Mouse (Mus musculus): Measurements from ENCODE around the gene Spata3. TPM values are rescaled to one million over a fixed set of nuclear protein-coding genes. Genes with fewer than 3 reads are reported as not detected.

The Spata3 gene
- polyA plus RNA-seq, 1 experiment, result not detected

GRCm38 (mm10) chr1:86018235-86019055 is 1.8 kb downstream of the Spata3 start:
- no peak for DNase-seq (ENCODE audit: low read depth, low spot score)

GRCm38 (mm10) chr1:86021365-86021989 is 4.9 kb downstream of the Spata3 start:
- no peak for DNase-seq (ENCODE audit: low read depth, low spot score)
- 74% methylated on average over 11 of the region's 11 CpGs for WGBS

More at GRCm38 (mm10) chr1:86018235-86019055, 1.8 kb downstream of the Spata3 start:
- WGBS, result 3% methylated on average over 60 of the region's 60 CpGs

- 43% methylated on average over 11 of the region's 11 CpGs for WGBS
- DNase-seq (ENCODE audit: low read depth, low spot score), result no peak
Observed at GRCm38 (mm10) chr1:86032273-86032987, 15.8 kb downstream of the Spata3 start.

DNA sequence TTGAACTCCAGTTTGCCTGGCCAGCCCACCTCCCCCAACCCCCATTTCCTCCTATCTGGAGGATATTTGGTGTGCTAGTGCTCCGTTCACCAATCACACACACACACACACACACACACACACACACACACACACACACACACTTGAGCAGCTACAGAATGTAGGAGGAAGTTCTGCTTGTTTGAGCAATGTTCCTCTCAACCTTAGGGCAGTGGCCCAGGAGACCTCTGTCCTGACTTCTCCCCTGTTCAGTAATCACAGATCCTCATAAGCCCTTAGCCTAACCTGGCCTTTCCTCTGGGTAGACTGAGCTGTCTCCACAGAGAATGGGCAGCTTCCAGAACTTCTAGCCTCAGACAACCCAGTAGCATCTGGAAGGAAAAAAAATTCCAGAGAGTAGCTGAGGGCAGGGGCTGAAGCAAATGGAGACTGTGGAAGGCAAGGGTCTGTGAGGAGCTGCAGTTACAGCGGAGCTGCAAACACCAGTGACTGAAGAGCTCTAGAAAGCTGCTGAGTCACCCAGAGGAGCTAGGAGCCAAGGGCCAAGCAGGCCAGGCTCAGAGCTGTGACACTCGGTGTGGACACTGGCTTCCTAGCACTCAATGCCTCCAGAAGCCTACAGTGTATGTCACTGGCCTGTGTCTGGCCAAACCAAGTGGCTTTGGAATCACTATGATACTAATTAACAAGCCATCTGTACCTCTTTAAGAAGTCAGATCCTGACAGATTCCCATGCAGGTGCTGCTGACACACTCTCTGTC is 21.8 kb downstream of the Spata3 start:
- DNase-seq (ENCODE audit: low read depth, low spot score), result no peak
- WGBS, result 21% methylated on average over 3 of the region's 3 CpGs

- WGBS, result 24% methylated on average over 4 of the region's 4 CpGs
Observed at GRCm38 (mm10) chr1:86040131-86040530, 23.5 kb downstream of the Spata3 start.

DNA sequence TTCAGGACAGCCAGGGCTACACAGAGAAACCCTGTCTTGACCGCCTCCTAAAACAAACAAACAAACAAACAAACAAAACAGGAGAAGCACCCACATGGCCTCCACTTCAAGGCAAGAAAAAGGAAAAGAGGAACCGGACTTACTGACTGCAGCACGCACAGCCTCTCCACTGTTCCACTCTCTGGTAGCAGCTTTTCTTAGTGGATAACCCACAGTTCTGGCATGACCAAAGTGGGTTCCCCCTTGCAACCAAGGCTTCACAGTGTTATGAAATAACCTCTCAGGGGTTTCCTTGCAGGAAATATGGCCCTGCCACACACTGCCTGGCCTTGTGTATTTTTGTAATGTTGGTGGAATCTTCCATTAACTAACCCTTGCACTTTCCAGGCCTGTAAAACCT is 24.2 kb downstream of the Spata3 start:
- WGBS, result 69% methylated on average over 3 of the region's 3 CpGs
- DNase-seq (ENCODE audit: low read depth, low spot score), result no peak

More at GRCm38 (mm10) chr1:86040131-86040530, 23.5 kb downstream of the Spata3 start:
- no peak for DNase-seq (ENCODE audit: low read depth, low spot score)

DNA sequence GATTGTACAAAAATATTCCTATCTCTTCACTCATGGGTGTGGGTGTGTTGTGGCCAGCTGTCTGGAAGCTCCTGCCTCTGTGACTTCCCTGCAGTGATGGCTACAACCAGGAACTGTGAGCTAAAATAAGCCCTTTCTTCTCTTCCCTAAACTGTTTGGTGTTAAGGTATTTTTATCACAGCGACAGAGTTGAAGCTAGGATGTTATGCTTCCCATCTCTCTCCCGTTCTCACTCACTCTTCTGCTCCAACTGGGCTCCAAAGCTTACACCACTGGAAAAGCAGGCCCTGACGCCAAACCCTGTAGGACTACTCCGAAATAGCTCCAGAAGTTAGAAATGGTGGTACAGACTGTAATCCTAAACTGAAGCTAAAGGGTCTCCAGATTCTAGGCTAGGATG is 28.4 kb downstream of the Spata3 start:
- 81% methylated on average over 4 of the region's 4 CpGs for WGBS
- no peak for DNase-seq (ENCODE audit: low read depth, low spot score)

GRCm38 (mm10) chr1:86045848-86046805 is 29.5 kb downstream of the Spata3 start, which contains the start of gene 2810459M11Rik:
TSS of gene 2810459M11Rik (plus strand) at chr1:86045863.
- under 1% methylated on average over 110 of the region's 110 CpGs for WGBS
- no peak for DNase-seq (ENCODE audit: low read depth, low spot score)

- no peak for DNase-seq (ENCODE audit: low read depth, low spot score)
- 15% methylated on average over 24 of the region's 24 CpGs for WGBS
Observed at GRCm38 (mm10) chr1:86046833-86047563, 30.4 kb downstream of the Spata3 start.

- WGBS, result 79% methylated on average over 4 of the region's 4 CpGs
Observed at GRCm38 (mm10) chr1:86048231-86048630, 31.6 kb downstream of the Spata3 start.

GRCm38 (mm10) chr1:86048744-86049143 is 32.1 kb downstream of the Spata3 start:
- WGBS, result 91% methylated on average over 3 of the region's 3 CpGs
- DNase-seq (ENCODE audit: low read depth, low spot score), result no peak

More at GRCm38 (mm10) chr1:86048231-86048630, 31.6 kb downstream of the Spata3 start:
- DNase-seq (ENCODE audit: low read depth, low spot score), result no peak

GRCm38 (mm10) chr1:86053198-86053921 is 36.7 kb downstream of the Spata3 start:
- 60% methylated on average over 12 of the region's 12 CpGs for WGBS
- no peak for DNase-seq (ENCODE audit: low read depth, low spot score)

GRCm38 (mm10) chr1:86054943-86055342 is 38.3 kb downstream of the Spata3 start:
- WGBS, result 23% methylated on average over 3 of the region's 3 CpGs
- DNase-seq (ENCODE audit: low read depth, low spot score), result no peak

GRCm38 (mm10) chr1:86056284-86056683 is 39.7 kb downstream of the Spata3 start:
- no peak for DNase-seq (ENCODE audit: low read depth, low spot score)
- WGBS, result 29% methylated on average over 4 of the region's 4 CpGs

- WGBS, result 7% methylated on average over 21 of the region's 21 CpGs
- DNase-seq (ENCODE audit: low read depth, low spot score), result peak; percentile 98
Observed at GRCm38 (mm10) chr1:86058856-86059769, 42.5 kb downstream of the Spata3 start.

GRCm38 (mm10) chr1:86062523-86062922 is 45.9 kb downstream of the Spata3 start:
- DNase-seq (ENCODE audit: low read depth, low spot score), result no peak
- 60% methylated on average over 6 of the region's 6 CpGs for WGBS

Measured in large intestine, adult 2 months (tissue).